Mouse (Mus musculus) ovary, adult 10 weeks (tissue): ENCODE measurements around the gene Kat6b. TPM values are rescaled to one million over a fixed set of nuclear protein-coding genes. Genes with fewer than 3 reads are reported as not detected.

Experiments used
- polyA plus RNA-seq: library from polyadenylated mRNA; stranded (reverse); fragments of 350-450 nt; fragmentation: Illumina TruSeq; extraction: RNeasy Lipid Tissue Mini Kit (QIAGEN cat#74804); gene quantifications from one replicate; pipeline ENCODE4 v1.2.3, GENCODE M21; 2014

The Kat6b gene
- polyA plus RNA-seq: 22.9 TPM

GRCm38 (mm10) chr14:21481231-21481630 lies at the start of gene Kat6b:
Kat6b (plus strand) TSS chr14:21481434.

GRCm38 (mm10) chr14:21714486-21714885 lies 233.3 kb downstream of the Kat6b start, which contains the start of gene Dupd1:
Dupd1 (minus strand) TSS chr14:21714576.

Other genes starting within 250 kb of the Kat6b start
- not detected for gene Dupd1, start 233.1 kb downstream of the Kat6b start, polyA plus RNA-seq